Mouse (Mus musculus) megakaryocyte, embryonic 14.5 days (primary cell): ENCODE measurements around the gene Kirrel2. TPM values are rescaled to one million over a fixed set of nuclear protein-coding genes. Genes with fewer than 3 reads are reported as not detected.
"Not testable (repeated sequence)": the region's sequence is repeated elsewhere in the genome, so short reads cannot be mapped to it uniquely, and the experiment has no call there.

Experiments used
- H3K27me3 ChIP-seq: replicated peaks from 2 replicates; pipeline ENCODE3; 2012; ENCODE audit warnings: inconsistent platforms
- H3K36me3 ChIP-seq: replicated peaks from 2 replicates; pipeline ENCODE3; 2012; ENCODE audit warnings: low read length, inconsistent platforms, mixed read lengths
- H3K4me1 ChIP-seq: 2 replicates; pipeline ENCODE4 v1.6.1; 2012; ENCODE audit warnings: inconsistent platforms
- H3K4me3 ChIP-seq: replicated peaks from 2 replicates; pipeline ENCODE3; 2012; ENCODE audit warnings: moderate library complexity, mild to moderate bottlenecking, inconsistent platforms
- H3K9me3 ChIP-seq: 2 replicates; pipeline ENCODE4 v1.6.1; 2012; ENCODE audit warnings: inconsistent platforms
- FLI1 ChIP-seq: IDR thresholded peaks from 2 replicates; pipeline ENCODE4 v1.6.1; 2012; ENCODE audit warnings: low read length, inconsistent platforms, mixed read lengths
- GATA1 ChIP-seq: IDR thresholded peaks from 3 replicates; pipeline ENCODE4 v1.6.1; 2012; ENCODE audit warnings: mixed read lengths, low read length, inconsistent platforms, borderline replicate concordance
- polyA plus RNA-seq: library from polyadenylated mRNA; stranded (reverse); fragments of >175 nt; gene quantifications from 2 replicates; pipeline ENCODE4 v1.2.3, GENCODE M21; 2012; ENCODE audit warnings: low replicate concordance; ENCODE audit not compliant: insufficient read depth

Gene Kirrel2
- not detected in 2 replicates for polyA plus RNA-seq

DNA sequence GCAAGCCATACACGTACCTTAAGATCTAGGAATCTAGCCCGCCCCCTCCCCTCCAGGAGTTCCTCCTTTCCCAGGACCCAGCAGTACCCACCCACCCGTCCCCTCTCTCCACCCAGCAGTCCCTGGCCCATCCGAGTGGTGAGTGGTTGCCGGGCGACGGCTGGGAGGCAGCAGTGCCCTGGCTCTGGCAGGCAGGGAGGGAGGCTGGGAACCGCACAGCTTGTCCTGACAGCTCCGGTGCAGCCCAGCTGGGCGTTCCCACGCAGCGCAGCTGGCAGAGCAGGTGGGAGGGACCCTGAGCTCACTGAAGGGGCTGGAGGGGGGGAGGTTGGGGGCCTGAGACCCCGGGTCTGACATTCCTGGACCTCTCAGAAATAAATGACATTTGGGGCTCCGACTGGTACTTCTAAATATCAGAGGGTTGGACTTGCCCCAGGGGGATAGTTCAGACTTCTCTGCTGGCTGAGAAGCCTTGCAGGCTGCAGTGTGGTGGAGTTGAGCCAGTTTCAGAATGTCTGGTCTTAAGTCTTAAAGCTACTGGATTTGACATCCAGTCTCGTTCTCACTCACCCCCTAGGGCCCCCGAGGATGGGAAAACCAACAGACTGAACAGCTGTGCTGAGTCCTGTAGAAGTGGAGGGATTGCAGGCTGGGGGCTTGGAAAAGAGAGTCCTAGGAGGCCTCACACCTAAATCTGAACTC lies at the start of gene Kirrel2, which contains the start of gene Nphs1:
Gene Kirrel2 (minus strand): TSS at position 62 of the 702 bp plus-strand sequence.
Gene Nphs1 (plus strand): TSS at position 687 of the 702 bp plus-strand sequence.
- H3K4me3 ChIP-seq = no peak within 1 kb of the TSS
- TF ChIP-seq GATA1 (no peak), FLI1 (no peak)
- H3K36me3 ChIP-seq = no peaks in the 10 kb centered on the region
- H3K27me3 ChIP-seq = peaks cover 99% of the 10 kb centered on the region
- H3K4me1 ChIP-seq = peaks cover 23% of the 10 kb centered on the region
- no peaks in the 10 kb centered on the region for H3K9me3 ChIP-seq

DNA sequence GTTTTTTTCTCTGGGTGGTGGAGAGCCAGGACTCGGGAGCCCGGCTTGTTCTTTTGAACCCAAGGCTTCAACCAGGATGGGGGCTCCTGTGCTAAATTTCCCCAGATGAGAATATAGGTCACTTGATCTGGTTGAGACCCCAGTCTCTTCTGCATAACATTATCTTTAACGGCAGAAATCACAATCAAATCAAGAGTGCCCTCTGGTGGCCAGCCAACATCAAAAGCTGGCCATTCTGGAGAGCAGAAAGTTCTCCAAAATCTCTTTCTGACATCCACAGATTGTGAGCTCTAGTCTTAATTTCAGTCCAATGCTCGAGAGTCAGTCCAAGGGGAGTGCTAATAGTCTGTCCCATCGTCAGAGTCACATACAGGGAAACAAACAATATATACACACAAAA lies 43.7 kb upstream of the Kirrel2 start:
- not testable (repeated sequence) for H3K4me1 ChIP-seq, H3K4me3 ChIP-seq, H3K36me3 ChIP-seq, H3K9me3 ChIP-seq
- H3K27me3 ChIP-seq = peaks cover 12% of the 10 kb centered on the region

GRCm38 (mm10) chr7:30495506-30496042 lies 38.1 kb upstream of the Kirrel2 start:
- not testable (repeated sequence) for H3K4me1 ChIP-seq, H3K4me3 ChIP-seq, H3K36me3 ChIP-seq, H3K9me3 ChIP-seq
- H3K27me3 ChIP-seq = peaks cover 16% of the 10 kb centered on the region

GRCm38 (mm10) chr7:30493401-30493931 lies 36.0 kb upstream of the Kirrel2 start, which contains the start of gene Prodh2:
Gene Prodh2, plus strand, starts transcription at chr7:30493622.
- TF ChIP-seq FLI1 = no peak
- no peak for TF ChIP-seq GATA1
- H3K9me3 ChIP-seq = peaks cover 3% of the 10 kb centered on the region; the same call in 1 of the 2 replicates
- peaks cover 18% of the 10 kb centered on the region for H3K27me3 ChIP-seq
- no peak within 1 kb of the TSS for H3K4me3 ChIP-seq
- no peaks in the 10 kb centered on the region for H3K36me3 ChIP-seq
- H3K4me1 ChIP-seq = peaks cover 15% of the 10 kb centered on the region

DNA sequence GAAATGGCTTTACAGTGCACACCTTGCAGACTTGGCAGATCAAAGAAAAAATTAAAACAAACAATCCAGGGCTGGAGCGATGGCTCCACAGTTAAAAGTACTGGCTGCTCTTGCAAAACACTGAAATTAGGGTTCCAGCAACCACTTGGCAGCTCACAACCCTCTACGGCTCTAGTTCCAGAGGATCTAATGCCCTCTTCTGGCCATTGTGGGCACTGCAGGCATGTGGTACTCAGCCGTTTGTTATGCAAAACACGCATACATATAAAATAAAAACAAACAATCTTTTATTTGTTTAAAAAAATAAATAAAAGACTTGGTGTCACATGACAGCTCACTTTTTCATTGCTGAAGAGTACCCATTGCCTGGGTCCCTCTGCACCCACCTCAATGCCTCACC lies 35.3 kb upstream of the Kirrel2 start:
- TF ChIP-seq FLI1 (no peak), GATA1 (no peak)
- no peaks in the 10 kb centered on the region for H3K36me3 ChIP-seq
- H3K27me3 ChIP-seq = peaks cover 18% of the 10 kb centered on the region
- H3K9me3 ChIP-seq = peaks cover 3% of the 10 kb centered on the region; the same call in 1 of the 2 replicates
- peaks cover 15% of the 10 kb centered on the region for H3K4me1 ChIP-seq
- H3K4me3 ChIP-seq = no peak overlapping the region

GRCm38 (mm10) chr7:30490957-30491307 lies 33.4 kb upstream of the Kirrel2 start:
- Histone ChIP-seq H3K27me3 (peaks cover 23% of the 10 kb centered on the region), H3K36me3 (no peaks in the 10 kb centered on the region), H3K9me3 (peaks cover 3% of the 10 kb centered on the region; the same call in 1 of the 2 replicates), H3K4me1 (peaks cover 15% of the 10 kb centered on the region), H3K4me3 (no peak overlapping the region)
- TF ChIP-seq GATA1 = no peak
- TF ChIP-seq FLI1 = no peak

GRCm38 (mm10) chr7:30490251-30490956 lies 32.9 kb upstream of the Kirrel2 start:
- no peak overlapping the region for H3K4me3 ChIP-seq
- H3K27me3 ChIP-seq = peaks cover 23% of the 10 kb centered on the region
- TF ChIP-seq FLI1 = no peak
- TF ChIP-seq GATA1 = no peak
- peaks cover 15% of the 10 kb centered on the region for H3K4me1 ChIP-seq
- no peaks in the 10 kb centered on the region for H3K36me3 ChIP-seq
- H3K9me3 ChIP-seq = peaks cover 2% of the 10 kb centered on the region; the same call in 1 of the 2 replicates

DNA sequence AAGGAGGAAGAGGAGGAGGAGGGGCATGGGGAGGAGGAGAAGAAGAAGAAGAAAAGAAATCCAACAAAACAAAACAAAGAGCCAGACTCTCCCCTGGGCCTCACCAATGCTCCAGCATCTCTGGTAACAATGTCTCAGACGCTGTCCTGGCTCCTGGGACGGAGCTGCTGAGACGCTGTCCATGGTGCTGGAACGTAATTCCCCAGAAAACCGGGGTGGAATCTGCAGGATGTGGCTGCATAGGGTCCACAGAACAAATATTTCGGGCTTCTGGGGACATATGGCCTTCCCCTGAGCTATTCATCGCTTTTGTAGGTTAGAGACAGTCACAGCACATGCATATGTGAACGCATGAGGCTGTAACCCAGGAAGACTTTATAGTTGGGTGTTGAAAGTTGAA lies 26.8 kb upstream of the Kirrel2 start:
- no peak for TF ChIP-seq GATA1
- no peak for TF ChIP-seq FLI1
- Histone ChIP-seq H3K27me3 (peaks cover 43% of the 10 kb centered on the region), H3K36me3 (no peaks in the 10 kb centered on the region), H3K4me3 (no peak overlapping the region), H3K4me1 (peaks cover 13% of the 10 kb centered on the region), H3K9me3 (no peaks in the 10 kb centered on the region)

DNA sequence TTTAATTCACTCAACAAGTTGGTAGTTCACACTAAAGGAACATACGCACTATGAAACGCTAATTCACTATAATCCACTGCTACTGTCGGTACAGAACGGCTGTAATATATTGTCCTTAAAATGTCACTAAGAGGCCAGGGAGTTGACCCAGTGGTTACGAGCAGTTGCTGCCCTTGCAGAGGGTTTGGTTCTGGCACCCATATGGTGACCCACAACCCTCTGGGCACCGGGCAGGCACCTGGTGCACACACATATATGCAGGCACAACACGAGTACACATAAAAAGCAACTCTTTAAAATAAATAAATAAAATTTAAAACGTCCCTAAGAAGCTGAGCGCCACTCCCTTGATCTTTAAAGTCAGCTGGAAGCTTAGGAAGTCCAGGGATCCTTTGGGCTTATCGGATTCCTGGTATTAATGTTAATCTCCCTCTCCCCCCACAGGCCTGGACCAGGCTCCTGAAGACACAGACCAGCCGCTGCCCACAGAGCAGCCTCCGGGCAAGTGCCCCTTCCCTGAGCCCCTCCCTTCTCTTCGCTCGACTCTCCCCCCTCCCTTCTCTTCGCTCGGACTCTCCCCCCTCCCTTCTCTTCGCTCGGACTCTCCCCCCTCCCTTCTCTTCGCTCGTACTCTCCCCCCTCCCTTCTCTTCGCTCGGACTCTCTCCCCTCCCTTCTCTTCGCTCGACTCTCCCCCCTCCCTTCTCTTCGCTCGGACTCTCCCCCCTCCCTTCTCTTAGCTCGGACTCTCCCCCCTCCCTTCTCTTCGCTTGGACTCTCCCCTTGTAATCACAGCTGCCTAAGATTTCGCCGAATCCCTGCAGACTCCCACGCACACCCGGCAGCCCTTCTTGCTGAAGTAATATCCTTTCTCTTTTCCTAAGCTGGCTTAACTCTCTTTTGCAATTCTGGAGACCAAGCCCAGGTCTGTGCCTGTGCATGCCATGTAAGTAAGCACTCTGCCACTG lies 20.2 kb upstream of the Kirrel2 start:
- H3K27me3 ChIP-seq = peaks cover 63% of the 10 kb centered on the region
- peaks cover 8% of the 10 kb centered on the region for H3K4me1 ChIP-seq
- peaks cover 4% of the 10 kb centered on the region; the same call in 1 of the 2 replicates for H3K9me3 ChIP-seq
- H3K36me3 ChIP-seq = no peaks in the 10 kb centered on the region
- H3K4me3 ChIP-seq = no peak overlapping the region
- TF ChIP-seq FLI1 = no peak
- TF ChIP-seq GATA1 = no peak

DNA sequence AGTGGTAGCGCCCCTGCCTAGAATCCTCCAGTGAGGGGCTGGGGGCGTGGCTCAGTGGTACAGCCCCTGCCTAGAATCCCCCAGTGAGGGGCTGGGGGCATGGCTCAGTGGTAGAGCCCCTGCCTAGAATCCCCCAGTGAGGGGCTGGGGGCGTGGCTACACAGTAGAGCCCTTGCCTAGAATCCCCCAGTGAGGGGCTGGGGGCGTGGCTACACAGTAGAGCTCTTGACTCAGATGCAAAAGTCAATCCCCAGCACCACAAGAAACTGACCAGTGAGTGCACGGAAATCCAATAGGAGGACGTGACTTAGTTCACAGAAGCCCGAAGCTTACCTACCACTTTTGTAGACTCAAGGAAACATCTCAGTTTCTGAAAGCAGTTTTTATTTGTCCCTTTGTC lies 18.6 kb upstream of the Kirrel2 start:
- peaks cover 48% of the 10 kb centered on the region for H3K27me3 ChIP-seq
- H3K9me3 ChIP-seq, H3K4me3 ChIP-seq, H3K4me1 ChIP-seq, H3K36me3 ChIP-seq: not testable (repeated sequence)
